Mouse (Mus musculus) neural tube, embryonic 12.5 days (tissue): ENCODE data around the gene Cntn4. TPM values are rescaled to one million over a fixed set of nuclear protein-coding genes. Genes with fewer than 3 reads are reported as not detected.

Experiments
- ATAC-seq: fragments of 200-750 bp; cut with Nextera tagmentation; 2 replicates; pipeline ENCODE4 v1.8.0; 2017; ENCODE audit warnings: low read depth, mild to moderate bottlenecking, moderate TSS enrichment, moderate library complexity; ENCODE audit not compliant: low FRiP score
- H3K27ac ChIP-seq: fragments of 300-500 bp; sonication (generic); 2 replicates; pipeline ENCODE4 v1.5.1; 2016
- H3K27me3 ChIP-seq: fragments of 300-500 bp; sonication (generic); replicated peaks from 2 replicates; pipeline ENCODE4 v1.6.1; 2016; ENCODE audit warnings: mild to moderate bottlenecking
- H3K36me3 ChIP-seq: fragments of 300-500 bp; sonication (generic); 2 replicates; pipeline ENCODE4 v1.6.1; 2016; ENCODE audit warnings: mild to moderate bottlenecking
- H3K4me1 ChIP-seq: fragments of 300-500 bp; sonication (generic); 2 replicates; pipeline ENCODE4 v1.6.1; 2016
- H3K4me2 ChIP-seq: fragments of 300-500 bp; sonication (generic); replicated peaks from 2 replicates; pipeline ENCODE4 v1.6.1; 2016; ENCODE audit warnings: mild to moderate bottlenecking
- H3K4me3 ChIP-seq: fragments of 300-500 bp; sonication (generic); 2 replicates; pipeline ENCODE4 v1.5.1; 2016
- H3K9ac ChIP-seq: fragments of 300-500 bp; sonication (generic); 2 replicates; pipeline ENCODE4 v1.6.1; 2016; ENCODE audit warnings: mild to moderate bottlenecking
- H3K9me3 ChIP-seq: fragments of 300-500 bp; sonication (generic); 2 replicates; pipeline ENCODE4 v1.6.1; 2016; ENCODE audit warnings: mild to moderate bottlenecking
- WGBS: fragments of 180-500 bp; shearing (Covaris S2); methylation state at CpG from one replicate; pipeline ENCODE4 v1.1.7; 2016; 5-methylcytosine and 5-hydroxymethylcytosine counted together
- polyA plus RNA-seq: library from polyadenylated mRNA; unstranded; fragments of >200 nt; fragmentation: Nextera tagmentation; extraction: Ambion mirVana; gene quantifications from 2 replicates; pipeline ENCODE4 v1.2.1, GENCODE M21; 2016

The Cntn4 gene
- polyA plus RNA-seq, 1 experiment from 2014 or later = 9.7 TPM

DNA sequence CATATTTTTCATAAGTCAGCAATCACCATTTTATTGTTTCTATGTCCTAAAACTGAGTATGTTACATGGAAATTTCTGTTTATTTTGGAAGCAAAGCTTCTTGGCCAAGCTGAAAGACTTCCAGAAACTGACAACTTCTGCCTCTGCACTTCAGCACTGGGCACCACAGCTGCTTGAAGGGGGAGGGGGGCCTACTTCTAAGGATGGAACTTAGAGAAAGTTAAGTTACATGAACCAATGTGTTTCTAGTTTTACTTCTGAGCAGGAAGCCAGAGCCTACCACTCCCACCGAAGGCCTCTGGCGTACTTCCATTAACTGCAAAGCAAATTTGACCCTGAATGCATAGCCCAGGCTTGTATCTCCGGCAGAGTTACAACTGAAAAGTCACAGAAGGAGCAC lies 749.2 kb downstream of the Cntn4 start:
- H3K9ac ChIP-seq = no peak overlapping the region
- no peaks in the 10 kb centered on the region for H3K36me3 ChIP-seq
- no peak for ATAC-seq
- no peak overlapping the region for H3K4me3 ChIP-seq
- WGBS = 89% methylated on average over 3 of the region's 3 CpGs
- no peaks in the 10 kb centered on the region for H3K27me3 ChIP-seq
- H3K9me3 ChIP-seq = no peaks in the 10 kb centered on the region
- H3K4me1 ChIP-seq = no peaks in the 10 kb centered on the region
- no peak overlapping the region for H3K4me2 ChIP-seq
- H3K27ac ChIP-seq = no peak overlapping the region

DNA sequence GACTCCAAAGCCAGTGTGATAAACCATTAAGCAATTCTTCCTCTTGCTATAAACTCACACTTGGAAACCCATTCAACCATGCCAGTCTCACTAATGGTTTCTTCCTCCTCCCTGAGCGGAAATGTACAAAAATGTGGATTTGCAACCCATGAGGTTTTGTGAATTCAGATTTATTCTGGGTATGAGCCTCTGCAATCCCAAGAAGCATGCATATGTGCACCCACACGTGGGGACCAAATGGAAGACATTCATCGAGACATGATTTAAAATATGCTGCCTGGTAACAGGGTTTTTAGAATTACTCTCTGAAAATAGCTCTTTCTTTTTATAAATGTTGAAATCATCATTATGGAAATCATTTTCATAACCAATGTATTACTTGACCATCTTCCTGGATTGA lies 754.0 kb downstream of the Cntn4 start:
- Histone ChIP-seq H3K27ac (no peak overlapping the region), H3K36me3 (no peaks in the 10 kb centered on the region), H3K4me1 (no peaks in the 10 kb centered on the region), H3K4me2 (no peak overlapping the region), H3K27me3 (no peaks in the 10 kb centered on the region), H3K9ac (no peak overlapping the region), H3K4me3 (no peak overlapping the region), H3K9me3 (no peaks in the 10 kb centered on the region)
- 84% methylated on average over 3 of the region's 3 CpGs for WGBS
- no peak for ATAC-seq

GRCm38 (mm10) chr6:106440786-106441185 lies 763.3 kb downstream of the Cntn4 start:
- H3K27me3 ChIP-seq = no peaks in the 10 kb centered on the region

GRCm38 (mm10) chr6:106441246-106441645 lies 763.8 kb downstream of the Cntn4 start:
- H3K36me3 ChIP-seq = no peaks in the 10 kb centered on the region
- no peaks in the 10 kb centered on the region for H3K4me1 ChIP-seq
- no peaks in the 10 kb centered on the region for H3K27me3 ChIP-seq
- no peak for ATAC-seq
- H3K4me3 ChIP-seq = no peak overlapping the region
- no peak overlapping the region for H3K27ac ChIP-seq
- H3K9ac ChIP-seq = no peak overlapping the region
- H3K9me3 ChIP-seq = no peaks in the 10 kb centered on the region
- WGBS = 81% methylated on average over 3 of the region's 3 CpGs
- H3K4me2 ChIP-seq = no peak overlapping the region

More at GRCm38 (mm10) chr6:106440786-106441185, 763.3 kb downstream of the Cntn4 start:
- Histone ChIP-seq H3K4me1 (no peaks in the 10 kb centered on the region), H3K9me3 (no peaks in the 10 kb centered on the region), H3K9ac (no peak overlapping the region), H3K4me2 (no peak overlapping the region), H3K36me3 (no peaks in the 10 kb centered on the region), H3K4me3 (no peak overlapping the region), H3K27ac (no peak overlapping the region)
- no peak for ATAC-seq
- WGBS = 62% methylated on average over 1 of the region's 1 CpGs

DNA sequence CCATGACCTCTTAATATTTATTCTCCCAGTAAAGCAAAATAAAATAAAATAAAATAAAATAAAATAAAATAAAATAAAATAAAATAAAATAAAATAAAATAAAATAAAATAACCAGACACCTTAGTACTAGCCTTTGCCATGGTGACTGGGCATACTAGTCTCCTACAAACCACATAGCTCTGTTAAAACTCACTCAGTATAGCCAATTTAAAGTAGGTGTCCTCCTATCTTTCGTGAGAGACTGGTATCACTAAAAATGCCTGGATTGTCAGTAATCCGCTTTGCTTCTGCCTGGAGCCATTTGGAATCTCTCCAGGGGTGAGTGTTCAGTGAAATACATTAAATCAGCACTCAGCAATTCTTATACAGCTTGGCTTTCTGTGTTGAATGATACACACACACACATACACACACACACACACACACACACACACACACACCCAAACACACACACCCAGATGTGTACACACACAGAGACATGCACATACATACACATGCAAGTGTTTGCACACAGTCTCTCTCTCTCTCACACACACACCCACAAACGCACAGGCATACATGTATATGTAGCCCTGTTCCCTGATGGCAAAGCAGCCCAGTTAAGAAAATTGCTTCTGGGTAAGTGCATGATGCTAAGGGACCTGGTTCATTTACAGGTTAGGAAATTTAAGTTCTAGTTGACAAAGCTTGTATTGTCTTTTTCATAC lies 776.8 kb downstream of the Cntn4 start:
- no peaks in the 10 kb centered on the region for H3K9me3 ChIP-seq
- H3K36me3 ChIP-seq = no peaks in the 10 kb centered on the region
- 89% methylated on average over 3 of the region's 3 CpGs for WGBS
- no peak overlapping the region for H3K27ac ChIP-seq
- H3K4me1 ChIP-seq = no peaks in the 10 kb centered on the region
- no peak overlapping the region for H3K9ac ChIP-seq
- ATAC-seq = no peak
- no peaks in the 10 kb centered on the region for H3K27me3 ChIP-seq
- no peak overlapping the region for H3K4me2 ChIP-seq
- no peak overlapping the region for H3K4me3 ChIP-seq

GRCm38 (mm10) chr6:106455616-106456015 lies 778.2 kb downstream of the Cntn4 start:
- Histone ChIP-seq H3K27me3 (no peaks in the 10 kb centered on the region), H3K9ac (no peak overlapping the region), H3K4me2 (no peak overlapping the region), H3K27ac (no peak overlapping the region), H3K4me3 (no peak overlapping the region), H3K36me3 (no peaks in the 10 kb centered on the region), H3K4me1 (no peaks in the 10 kb centered on the region), H3K9me3 (no peaks in the 10 kb centered on the region)
- no peak for ATAC-seq
- 72% methylated on average over 3 of the region's 3 CpGs for WGBS

GRCm38 (mm10) chr6:106458166-106458565 lies 780.7 kb downstream of the Cntn4 start:
- Histone ChIP-seq H3K27me3 (no peaks in the 10 kb centered on the region), H3K4me1 (no peaks in the 10 kb centered on the region), H3K4me2 (no peak overlapping the region), H3K9me3 (no peaks in the 10 kb centered on the region), H3K36me3 (no peaks in the 10 kb centered on the region), H3K27ac (no peak overlapping the region), H3K4me3 (no peak overlapping the region), H3K9ac (no peak overlapping the region)
- ATAC-seq = no peak
- 76% methylated on average over 6 of the region's 6 CpGs for WGBS

DNA sequence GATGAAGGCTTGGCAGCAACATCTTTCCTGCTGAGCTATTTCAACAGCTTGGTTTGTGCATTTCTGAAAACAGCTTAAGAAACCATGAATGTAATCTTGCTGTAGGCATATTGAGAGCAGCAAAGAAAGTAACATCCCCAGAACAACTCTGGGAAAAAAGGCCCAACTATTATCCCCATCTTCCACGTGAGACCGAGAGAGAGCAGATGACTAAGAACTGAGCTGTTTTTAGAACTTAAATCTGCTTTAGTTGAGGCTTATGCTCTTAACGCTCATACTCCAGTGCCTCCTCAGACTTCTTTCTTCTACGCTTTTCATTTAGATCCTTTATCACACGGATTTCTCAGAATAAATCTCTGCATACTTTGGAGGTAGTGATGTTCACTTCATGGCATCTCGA lies 784.9 kb downstream of the Cntn4 start:
- 93% methylated on average over 6 of the region's 6 CpGs for WGBS
- Histone ChIP-seq H3K27me3 (no peaks in the 10 kb centered on the region), H3K4me2 (no peak overlapping the region), H3K36me3 (no peaks in the 10 kb centered on the region), H3K4me3 (no peak overlapping the region), H3K9ac (no peak overlapping the region), H3K9me3 (no peaks in the 10 kb centered on the region), H3K4me1 (no peaks in the 10 kb centered on the region), H3K27ac (no peak overlapping the region)
- no peak for ATAC-seq

- H3K4me1 ChIP-seq = no peaks in the 10 kb centered on the region
- H3K27me3 ChIP-seq = no peaks in the 10 kb centered on the region
- no peak overlapping the region for H3K4me3 ChIP-seq
- H3K36me3 ChIP-seq = no peaks in the 10 kb centered on the region
- 96% methylated on average over 2 of the region's 2 CpGs for WGBS
- no peak overlapping the region for H3K9ac ChIP-seq
- H3K4me2 ChIP-seq = no peak overlapping the region
- H3K27ac ChIP-seq = no peak overlapping the region
- no peak for ATAC-seq
- no peaks in the 10 kb centered on the region for H3K9me3 ChIP-seq
Observed at GRCm38 (mm10) chr6:106463857-106464256, 786.4 kb downstream of the Cntn4 start.

GRCm38 (mm10) chr6:106465766-106466165 lies 788.3 kb downstream of the Cntn4 start:
- no peak overlapping the region for H3K9ac ChIP-seq
- no peaks in the 10 kb centered on the region for H3K36me3 ChIP-seq
- no peaks in the 10 kb centered on the region for H3K4me1 ChIP-seq
- WGBS = 50% methylated on average over 2 of the region's 2 CpGs
- H3K4me3 ChIP-seq = no peak overlapping the region
- no peaks in the 10 kb centered on the region for H3K27me3 ChIP-seq
- H3K27ac ChIP-seq = no peak overlapping the region
- H3K4me2 ChIP-seq = no peak overlapping the region
- no peaks in the 10 kb centered on the region for H3K9me3 ChIP-seq
- ATAC-seq = no peak

- 64% methylated on average over 5 of the region's 5 CpGs for WGBS
- no peak for ATAC-seq
- no peak overlapping the region for H3K27ac ChIP-seq
Observed at GRCm38 (mm10) chr6:106466267-106467029, 789.0 kb downstream of the Cntn4 start.

DNA sequence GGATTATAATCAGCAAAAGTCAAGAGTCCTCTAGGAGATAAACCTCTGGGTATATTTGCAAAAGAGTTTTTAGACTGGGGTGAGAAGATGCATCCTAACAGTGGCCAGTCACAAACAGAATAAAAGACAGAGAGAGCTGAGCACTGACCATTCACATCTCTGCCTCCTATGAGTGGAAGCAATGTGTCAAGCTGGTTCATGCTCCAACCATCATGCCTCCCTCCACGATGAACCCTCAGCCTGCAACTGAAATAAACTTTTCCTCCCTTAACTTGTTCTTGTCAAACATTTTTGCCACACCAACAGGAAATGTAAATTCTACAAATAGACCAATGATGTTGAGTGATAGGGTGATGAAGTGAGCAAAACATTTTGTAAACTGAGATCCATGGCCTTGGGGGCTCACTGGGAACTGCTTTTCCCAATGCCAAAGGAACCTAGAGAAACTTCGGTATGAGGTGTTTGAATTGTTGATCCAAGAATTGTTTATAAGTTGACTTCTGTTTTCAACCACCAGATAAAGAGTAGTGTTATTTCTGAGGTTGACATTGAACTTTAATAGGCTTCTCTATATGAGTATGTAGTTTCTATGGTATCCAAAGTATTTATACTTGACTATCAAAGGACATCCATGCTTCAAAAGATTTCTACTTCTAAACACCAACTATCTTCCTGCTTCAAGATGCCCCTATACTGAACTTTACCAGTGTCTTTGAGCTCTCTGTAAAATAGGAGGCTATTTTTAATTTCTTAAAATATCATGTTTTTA lies 794.6 kb downstream of the Cntn4 start:
- Histone ChIP-seq H3K4me3 (no peak overlapping the region), H3K36me3 (no peaks in the 10 kb centered on the region), H3K27ac (no peak overlapping the region), H3K9ac (no peak overlapping the region), H3K9me3 (no peaks in the 10 kb centered on the region), H3K4me2 (no peak overlapping the region), H3K27me3 (no peaks in the 10 kb centered on the region), H3K4me1 (no peaks in the 10 kb centered on the region)
- WGBS = 83% methylated on average over 2 of the region's 2 CpGs
- ATAC-seq = no peak

More at GRCm38 (mm10) chr6:106466267-106467029, 789.0 kb downstream of the Cntn4 start:
- Histone ChIP-seq H3K36me3 (no peaks in the 10 kb centered on the region), H3K4me3 (no peak overlapping the region), H3K9me3 (no peaks in the 10 kb centered on the region), H3K9ac (no peak overlapping the region), H3K4me1 (no peaks in the 10 kb centered on the region), H3K27me3 (no peaks in the 10 kb centered on the region), H3K4me2 (no peak overlapping the region)
